Mouse (Mus musculus): ENCODE measurements around the gene Sox5.

The Sox5 gene

GRCm38 (mm10) chr6:143831246-143831645 lies 950.5 kb downstream of the Sox5 start:
- no peak for DNase-seq

- no peak for DNase-seq
These were observed 951.6 kb downstream of the Sox5 start for GRCm38 (mm10) chr6:143830131-143830530.

- DNase-seq, result no peak
These were observed 955.0 kb downstream of the Sox5 start for GRCm38 (mm10) chr6:143826786-143827185.

GRCm38 (mm10) chr6:143825966-143826365 lies 955.8 kb downstream of the Sox5 start:
- no peak for DNase-seq

GRCm38 (mm10) chr6:143825086-143825485 lies 956.7 kb downstream of the Sox5 start:
- DNase-seq, result no peak

GRCm38 (mm10) chr6:143788446-143788845 lies 993.3 kb downstream of the Sox5 start:
- peak; percentile 21 for DNase-seq

- no peak for DNase-seq
These were observed 994.4 kb downstream of the Sox5 start for GRCm38 (mm10) chr6:143787360-143787759.

- no peak for DNase-seq
These were observed 996.1 kb downstream of the Sox5 start for GRCm38 (mm10) chr6:143785685-143786084.
